Mouse (Mus musculus): Measurements from ENCODE around the gene Cbx7. TPM values are rescaled to one million over a fixed set of nuclear protein-coding genes. Genes with fewer than 3 reads are reported as not detected.
"Not testable (repeated sequence)": the region's sequence is repeated elsewhere in the genome, so short reads cannot be mapped to it uniquely, and the experiment has no call there.

Gene Cbx7
- polyA plus RNA-seq, 1 experiment from 2014 or later = 4.7 TPM

DNA sequence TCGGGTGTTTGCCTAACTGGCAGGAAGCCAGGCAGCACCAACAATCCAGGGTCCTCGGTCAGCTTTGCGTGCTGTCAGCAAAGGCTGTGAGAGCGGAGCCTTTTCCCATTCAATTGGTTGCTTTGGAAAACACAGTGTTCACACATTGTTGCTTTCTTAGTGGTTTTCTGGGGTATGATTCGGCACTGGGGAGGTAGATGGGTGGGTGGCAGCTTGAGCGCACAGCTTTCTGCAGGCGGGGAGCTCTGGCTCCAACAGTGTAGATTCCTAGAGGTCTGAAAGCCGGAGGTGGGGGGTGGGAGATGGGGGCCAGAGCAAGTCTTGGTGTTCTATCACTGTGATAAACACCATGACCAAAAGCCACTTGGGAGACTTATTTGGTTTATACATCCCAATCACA is 59.6 kb downstream of the Cbx7 start:
- Histone ChIP-seq H3K4me1 (replicated peaks) (no peaks in the 10 kb centered on the region), H3K4me3 (no peak overlapping the region), H3K9ac (no peak overlapping the region), H3K9me3 (no peaks in the 10 kb centered on the region), H3K27me3 (no peaks in the 10 kb centered on the region), H3K4me2 (no peak overlapping the region), H3K27ac (replicated peaks) (no peak overlapping the region), H3K36me3 (no peaks in the 10 kb centered on the region)
- 82% methylated on average over 8 of the region's 8 CpGs for WGBS
- ATAC-seq (ENCODE audit: low FRiP score, low read depth) = no peak

DNA sequence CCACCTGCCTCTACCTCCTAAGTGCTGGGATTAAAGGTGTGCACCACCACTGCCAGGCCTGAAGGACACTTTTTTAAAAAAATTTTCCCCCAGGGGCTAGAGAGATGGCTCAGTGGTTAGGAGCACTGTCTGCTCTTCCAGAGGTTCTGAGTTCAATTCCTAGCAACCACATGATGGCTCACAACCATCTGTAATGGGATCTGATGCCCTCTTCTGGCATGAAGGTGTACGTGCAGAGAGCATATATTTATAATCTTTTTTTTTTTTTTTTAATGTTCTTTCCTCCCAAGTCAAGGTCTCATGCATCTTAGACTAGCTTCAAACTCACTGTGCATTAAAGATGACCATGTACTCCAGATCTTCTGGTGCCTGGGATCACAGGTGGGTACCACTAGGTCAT is 60.1 kb downstream of the Cbx7 start:
- H3K4me3 ChIP-seq; H3K9ac ChIP-seq; ATAC-seq (ENCODE audit: low FRiP score, low read depth); H3K27ac ChIP-seq (replicated peaks); H3K27me3 ChIP-seq; H3K4me1 ChIP-seq (replicated peaks); H3K36me3 ChIP-seq; H3K9me3 ChIP-seq; H3K4me2 ChIP-seq: not testable (repeated sequence)
- 88% methylated on average over 1 of the region's 1 CpGs for WGBS

DNA sequence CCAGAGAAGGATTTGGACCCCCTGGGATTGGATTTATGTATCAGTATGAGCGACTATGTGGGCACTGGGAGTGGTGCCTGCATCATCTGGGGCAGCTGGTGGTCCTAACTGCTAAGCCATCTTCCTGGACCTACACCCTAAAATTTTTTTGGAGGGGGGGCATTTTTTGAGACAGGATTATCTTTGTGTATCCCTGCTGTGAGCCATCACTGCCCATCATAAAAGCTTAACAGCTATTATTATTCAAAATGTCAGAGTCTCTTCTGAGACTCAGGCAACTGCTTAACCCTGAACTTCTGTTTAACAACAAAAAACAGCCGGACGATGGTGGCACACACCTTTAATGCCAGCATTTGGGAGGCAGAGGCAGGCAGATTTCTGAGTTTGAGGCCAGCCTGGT is 61.9 kb downstream of the Cbx7 start:
- not testable (repeated sequence) for H3K36me3 ChIP-seq; H3K27me3 ChIP-seq; H3K27ac ChIP-seq (replicated peaks); H3K4me2 ChIP-seq; ATAC-seq (ENCODE audit: low FRiP score, low read depth); H3K9me3 ChIP-seq; H3K4me3 ChIP-seq; H3K4me1 ChIP-seq (replicated peaks); H3K9ac ChIP-seq
- WGBS = 91% methylated on average over 3 of the region's 3 CpGs

DNA sequence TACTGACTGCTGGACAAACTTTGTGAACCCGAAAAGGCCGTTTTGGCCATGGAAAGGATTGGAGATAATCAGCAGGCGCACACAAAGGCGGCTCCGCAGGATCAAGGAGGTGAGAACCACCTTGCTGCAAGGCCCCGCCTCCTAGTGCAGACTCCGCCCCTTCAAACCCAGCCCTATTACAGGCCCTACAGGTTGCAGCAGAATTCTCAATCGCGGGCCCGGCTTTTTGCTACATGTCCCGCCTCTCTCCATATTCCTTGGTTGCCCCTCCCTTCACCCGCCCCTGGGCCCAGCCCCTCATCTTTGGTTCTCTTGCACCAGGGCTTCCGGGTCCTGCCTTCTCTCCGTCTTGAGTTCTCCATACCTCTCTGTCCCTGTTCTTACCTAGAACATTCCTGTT is 64.1 kb downstream of the Cbx7 start:
- 44% methylated on average over 14 of the region's 14 CpGs for WGBS
- Histone ChIP-seq H3K9me3 (no peaks in the 10 kb centered on the region), H3K4me3 (no peak overlapping the region), H3K36me3 (no peaks in the 10 kb centered on the region), H3K4me2 (no peak overlapping the region), H3K9ac (no peak overlapping the region), H3K27me3 (no peaks in the 10 kb centered on the region), H3K27ac (replicated peaks) (no peak overlapping the region), H3K4me1 (replicated peaks) (no peaks in the 10 kb centered on the region)
- no peak for ATAC-seq (ENCODE audit: low FRiP score, low read depth)

DNA sequence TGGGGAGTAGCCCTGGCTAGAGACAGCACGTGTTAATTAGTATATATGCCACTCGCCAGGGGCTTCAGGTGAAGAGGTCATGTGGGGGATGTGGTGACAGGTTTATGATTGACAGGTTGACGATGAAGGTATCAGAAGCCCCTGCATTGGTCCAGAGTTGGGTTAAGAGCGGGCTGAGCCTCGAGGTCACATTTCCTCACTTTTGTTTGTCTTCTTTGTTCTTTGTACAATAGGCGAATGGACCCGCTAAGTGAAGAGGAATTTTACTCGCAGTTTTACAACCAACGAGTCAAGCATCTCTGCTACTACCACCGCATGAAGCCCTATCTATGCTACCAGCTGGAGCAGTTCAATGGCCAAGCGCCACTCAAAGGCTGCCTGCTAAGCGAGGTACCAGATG is 65.7 kb downstream of the Cbx7 start:
- Histone ChIP-seq H3K4me3 (no peak overlapping the region), H3K27me3 (no peaks in the 10 kb centered on the region), H3K27ac (replicated peaks) (no peak overlapping the region), H3K9me3 (no peaks in the 10 kb centered on the region), H3K4me2 (no peak overlapping the region), H3K4me1 (replicated peaks) (no peaks in the 10 kb centered on the region), H3K9ac (no peak overlapping the region), H3K36me3 (no peaks in the 10 kb centered on the region)
- WGBS = 49% methylated on average over 12 of the region's 12 CpGs
- ATAC-seq (ENCODE audit: low FRiP score, low read depth) = no peak

DNA sequence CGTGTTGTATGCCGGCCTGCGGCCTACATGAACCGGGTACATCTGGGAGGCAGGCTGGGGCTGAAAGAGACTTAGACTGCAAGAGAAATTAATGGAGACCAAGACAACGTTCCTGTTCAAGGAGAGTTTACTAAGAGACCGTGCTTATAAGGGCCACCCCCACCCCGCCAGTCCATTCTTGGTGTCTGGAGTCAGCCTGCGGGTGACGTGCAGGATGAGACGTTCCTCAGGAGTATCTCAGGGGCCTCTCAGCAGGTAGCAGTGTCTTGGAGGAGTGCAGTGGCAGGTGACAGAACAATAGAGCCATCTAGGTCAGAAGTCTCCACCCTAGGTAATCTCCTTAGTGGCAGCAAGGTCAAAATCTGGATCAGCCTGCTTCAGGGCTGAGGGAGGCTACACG is 66.2 kb downstream of the Cbx7 start:
- not testable (repeated sequence) for H3K36me3 ChIP-seq; H3K9me3 ChIP-seq; H3K4me1 ChIP-seq (replicated peaks); ATAC-seq (ENCODE audit: low FRiP score, low read depth); H3K27me3 ChIP-seq; H3K27ac ChIP-seq (replicated peaks); H3K4me3 ChIP-seq; H3K9ac ChIP-seq; H3K4me2 ChIP-seq
- WGBS = 82% methylated on average over 11 of the region's 11 CpGs

DNA sequence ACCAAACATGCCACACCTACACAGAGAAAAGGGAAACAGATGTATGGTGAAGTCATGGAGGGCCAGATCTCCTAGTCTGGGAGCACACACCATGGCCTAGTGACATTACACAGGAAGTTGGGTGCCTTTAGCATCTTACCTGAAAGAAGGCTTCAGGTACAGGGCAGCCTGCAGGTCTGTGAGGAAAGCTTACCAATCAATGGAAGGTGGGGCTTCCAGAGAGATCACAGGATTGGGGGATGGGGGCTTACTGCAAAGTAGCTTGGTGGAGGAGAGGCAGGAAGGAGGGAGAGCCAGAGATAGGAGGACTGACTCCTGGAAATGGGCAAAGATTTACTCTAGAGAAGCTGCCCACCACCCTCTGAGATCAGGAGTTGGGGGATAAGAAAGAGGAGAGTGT is 67.0 kb downstream of the Cbx7 start:
- H3K27me3 ChIP-seq = no peaks in the 10 kb centered on the region
- no peaks in the 10 kb centered on the region for H3K36me3 ChIP-seq
- no peak overlapping the region for H3K9ac ChIP-seq
- H3K9me3 ChIP-seq = no peaks in the 10 kb centered on the region
- no peak overlapping the region for H3K4me3 ChIP-seq
- H3K4me1 ChIP-seq (replicated peaks) = no peaks in the 10 kb centered on the region
- no peak overlapping the region for H3K4me2 ChIP-seq
- ATAC-seq (ENCODE audit: low FRiP score, low read depth) = no peak
- no peak overlapping the region for H3K27ac ChIP-seq (replicated peaks)

DNA sequence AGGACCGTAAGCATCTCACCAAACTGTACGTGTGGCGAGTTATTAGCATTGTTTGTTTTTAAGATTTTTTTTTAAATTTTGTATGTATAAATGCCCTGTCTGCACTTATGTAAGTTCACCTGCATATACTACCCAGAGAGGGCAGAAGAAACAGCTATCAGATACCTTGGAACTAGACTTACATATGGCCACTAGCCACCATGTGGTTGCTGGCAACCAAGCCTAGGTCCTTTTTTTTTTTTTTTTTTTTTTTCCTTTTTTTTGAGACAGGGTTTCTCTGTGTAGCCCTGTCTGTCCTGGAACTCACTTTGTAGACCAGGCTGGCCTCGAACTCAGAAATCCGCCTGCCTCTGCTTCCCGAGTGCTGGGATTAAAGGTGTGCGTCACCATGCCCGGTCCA is 67.8 kb downstream of the Cbx7 start:
- not testable (repeated sequence) for ATAC-seq (ENCODE audit: low FRiP score, low read depth); H3K4me1 ChIP-seq (replicated peaks); H3K27me3 ChIP-seq; H3K4me2 ChIP-seq; H3K4me3 ChIP-seq; H3K9ac ChIP-seq; H3K9me3 ChIP-seq; H3K27ac ChIP-seq (replicated peaks); H3K36me3 ChIP-seq
- 98% methylated on average over 8 of the region's 8 CpGs for WGBS

DNA sequence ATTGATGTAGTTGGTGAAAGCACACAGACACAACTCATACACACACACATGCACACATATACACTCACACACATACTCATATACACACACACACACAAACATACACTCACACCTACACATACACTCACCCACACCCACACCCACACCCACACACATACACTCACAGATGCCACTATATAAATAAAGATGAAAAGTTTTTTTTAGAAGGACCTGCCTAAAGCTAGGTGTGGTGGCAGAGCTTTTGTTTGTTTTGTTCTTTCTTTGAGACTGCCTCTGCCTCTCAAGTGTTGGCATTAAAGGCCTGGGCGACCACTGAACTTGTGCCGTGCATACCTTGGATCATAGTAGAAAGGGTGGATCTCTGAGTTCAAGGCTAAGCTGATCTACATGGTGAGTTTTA is 69.5 kb downstream of the Cbx7 start:
- Histone ChIP-seq H3K4me1 (replicated peaks) (no peaks in the 10 kb centered on the region), H3K4me3 (no peak overlapping the region), H3K27ac (replicated peaks) (no peak overlapping the region), H3K9ac (no peak overlapping the region), H3K27me3 (no peaks in the 10 kb centered on the region), H3K9me3 (no peaks in the 10 kb centered on the region), H3K4me2 (no peak overlapping the region), H3K36me3 (no peaks in the 10 kb centered on the region)
- WGBS = 91% methylated on average over 2 of the region's 2 CpGs
- ATAC-seq (ENCODE audit: low FRiP score, low read depth) = no peak

DNA sequence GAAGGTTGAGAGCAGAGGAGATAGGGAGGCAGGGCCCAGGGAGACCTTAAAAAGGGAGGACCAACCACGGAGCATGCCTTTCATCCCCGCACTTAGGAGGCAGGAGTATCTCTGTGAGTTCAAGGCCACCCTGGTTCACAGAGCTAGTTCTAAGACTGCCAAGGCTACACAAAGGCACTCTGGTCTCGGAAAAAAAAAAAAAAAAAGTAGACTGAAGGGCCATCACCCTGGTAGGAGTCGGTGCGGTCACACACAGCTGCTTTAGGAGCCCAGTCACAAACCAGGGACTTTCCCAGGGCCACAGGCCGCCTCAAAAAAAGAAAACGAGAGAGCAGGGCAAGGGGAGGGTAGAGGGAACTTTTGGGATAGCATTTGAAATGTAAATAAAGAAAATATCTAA is 70.2 kb downstream of the Cbx7 start:
- Histone ChIP-seq H3K4me2 (no peak overlapping the region), H3K27ac (replicated peaks) (no peak overlapping the region), H3K4me1 (replicated peaks) (no peaks in the 10 kb centered on the region), H3K36me3 (no peaks in the 10 kb centered on the region), H3K9me3 (no peaks in the 10 kb centered on the region), H3K9ac (no peak overlapping the region), H3K27me3 (no peaks in the 10 kb centered on the region), H3K4me3 (no peak overlapping the region)
- no peak for ATAC-seq (ENCODE audit: low FRiP score, low read depth)
- 62% methylated on average over 7 of the region's 7 CpGs for whole genome bisulfite sequencing

DNA sequence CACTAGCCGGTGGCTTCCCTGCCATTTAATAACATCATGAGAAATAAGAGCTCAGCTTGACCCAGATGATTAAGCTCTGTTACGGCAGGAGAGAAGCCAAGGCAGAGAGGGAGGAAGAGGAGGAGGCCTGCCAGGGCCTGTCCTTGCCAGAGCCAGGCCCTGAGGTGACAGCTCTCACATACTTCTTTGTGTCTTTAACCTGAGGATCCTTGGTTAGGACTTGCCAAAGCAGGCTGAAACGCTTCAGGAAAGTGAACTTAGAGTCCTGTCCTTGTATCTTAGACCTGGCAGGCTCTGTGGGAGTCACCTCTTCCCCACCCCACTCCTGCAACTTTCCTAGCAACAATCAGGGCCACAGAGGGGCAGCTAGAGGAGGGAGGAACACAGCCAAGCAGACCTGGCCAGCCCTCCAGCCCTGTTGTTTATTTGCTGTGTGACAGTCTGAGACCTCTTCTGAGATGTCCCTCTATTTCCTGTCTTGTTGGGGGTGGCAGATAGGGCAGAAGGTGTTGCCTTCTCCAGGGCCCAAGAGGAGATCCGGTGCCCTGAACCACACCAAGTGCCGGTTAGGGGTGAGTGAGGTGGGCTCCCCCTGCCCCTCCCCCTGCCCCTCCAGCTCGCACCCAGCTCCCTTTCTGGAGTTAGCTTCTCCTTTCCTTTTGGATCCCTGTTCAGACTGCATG is 71.0 kb downstream of the Cbx7 start:
- 86% methylated on average over 6 of the region's 6 CpGs for WGBS

DNA sequence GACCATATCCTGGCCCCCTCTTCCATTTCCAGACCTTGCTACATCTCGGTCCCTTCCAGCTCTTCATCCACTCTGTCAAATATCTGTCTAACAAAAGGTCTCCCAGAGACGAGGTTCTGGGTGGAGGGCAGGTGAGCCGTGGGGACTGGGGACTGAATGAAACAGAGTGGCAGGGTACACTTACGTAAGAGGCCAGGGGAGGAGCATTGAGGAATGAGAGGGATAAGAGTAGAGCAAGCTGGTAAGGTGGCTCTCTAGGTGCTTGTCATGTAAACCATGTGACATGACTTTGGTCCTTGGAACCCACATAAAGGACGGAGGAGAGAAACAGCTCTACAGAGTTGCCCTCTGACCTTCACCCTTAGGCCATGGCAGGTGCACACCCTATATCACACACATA is 71.9 kb downstream of the Cbx7 start:
- H3K4me2 ChIP-seq = no peak overlapping the region
- H3K27ac ChIP-seq (replicated peaks) = no peak overlapping the region
- ATAC-seq (ENCODE audit: low FRiP score, low read depth) = no peak
- 84% methylated on average over 5 of the region's 5 CpGs for WGBS
- no peak overlapping the region for H3K9ac ChIP-seq
- no peaks in the 10 kb centered on the region for H3K9me3 ChIP-seq
- no peak overlapping the region for H3K4me3 ChIP-seq
- H3K4me1 ChIP-seq (replicated peaks) = no peaks in the 10 kb centered on the region
- no peaks in the 10 kb centered on the region for H3K36me3 ChIP-seq
- H3K27me3 ChIP-seq = no peaks in the 10 kb centered on the region

More for the DNA sequence above, 71.0 kb downstream of the Cbx7 start:
- H3K36me3 ChIP-seq = no peaks in the 10 kb centered on the region
- no peaks in the 10 kb centered on the region for H3K27me3 ChIP-seq
- no peak for ATAC-seq (ENCODE audit: low FRiP score, low read depth)
- H3K4me2 ChIP-seq = no peak overlapping the region
- no peak overlapping the region for H3K9ac ChIP-seq
- H3K9me3 ChIP-seq = no peaks in the 10 kb centered on the region
- no peak overlapping the region for H3K27ac ChIP-seq (replicated peaks)
- no peaks in the 10 kb centered on the region for H3K4me1 ChIP-seq (replicated peaks)
- no peak overlapping the region for H3K4me3 ChIP-seq

DNA sequence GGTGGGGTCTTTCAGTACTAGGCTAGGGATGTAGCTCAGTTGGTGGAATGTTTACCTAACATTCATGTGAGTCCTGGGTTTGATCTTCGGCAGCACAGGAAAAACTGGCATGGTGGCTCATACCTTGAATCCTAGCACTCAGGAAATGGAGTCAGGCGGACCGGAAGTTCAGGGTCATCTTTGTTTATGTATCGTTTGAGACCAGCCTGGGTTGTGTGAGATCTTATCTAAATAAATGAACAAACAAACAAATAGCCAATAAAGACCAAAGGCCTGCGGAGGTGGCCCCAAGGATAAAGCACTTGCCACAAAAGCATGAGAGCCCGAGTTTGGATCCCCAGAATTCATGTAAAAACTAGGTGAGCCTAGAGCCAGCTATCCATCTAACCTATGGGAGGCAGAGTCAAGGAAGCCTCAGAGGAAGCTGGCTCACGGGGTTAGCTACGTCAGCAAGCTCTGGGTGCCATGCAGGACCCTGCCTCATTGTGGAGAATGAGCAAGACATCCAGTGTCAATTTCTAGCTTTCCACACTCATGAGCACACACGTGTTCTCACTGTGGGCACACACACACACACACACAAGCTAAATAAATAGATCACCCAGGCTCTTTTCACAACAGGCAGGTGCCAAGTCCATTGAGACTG is 74.7 kb downstream of the Cbx7 start:
- no peak overlapping the region for H3K4me2 ChIP-seq
- no peak overlapping the region for H3K4me3 ChIP-seq
- H3K9me3 ChIP-seq = no peaks in the 10 kb centered on the region
- ATAC-seq (ENCODE audit: low FRiP score, low read depth) = no peak
- no peak overlapping the region for H3K9ac ChIP-seq
- no peaks in the 10 kb centered on the region for H3K36me3 ChIP-seq
- WGBS = 83% methylated on average over 9 of the region's 9 CpGs
- peaks cover 7% of the 10 kb centered on the region for H3K4me1 ChIP-seq (replicated peaks)
- no peak overlapping the region for H3K27ac ChIP-seq (replicated peaks)
- peaks cover 2% of the 10 kb centered on the region; the same call in 1 of the 2 replicates for H3K27me3 ChIP-seq

Measured in hindbrain, embryonic 15.5 days (tissue).